Mouse (Mus musculus): ENCODE results near the gene Fam193a.

GRCm38 (mm10) chr5:34513466-34514217 is 143.9 kb downstream of the Fam193a start, which contains the start of gene Tnip2:
- TF ChIP-seq CTCF (IDR thresholded peaks at IDR 0.05; ENCODE audit: insufficient read depth, low read depth, low read length) (no peak), POLR2A (IDR thresholded peaks at IDR 0.05; ENCODE audit: insufficient read depth, low read depth, low read length) (peak; percentile 26; the same call in 1 of the 2 replicates)

All from olfactory bulb, adult 2 months (tissue).